Mouse (Mus musculus): ENCODE measurements around the gene Zmiz1. TPM values are rescaled to one million over a fixed set of nuclear protein-coding genes. Genes with fewer than 3 reads are reported as not detected.
A peak's percentile ranks its signal among the peaks of the same experiment; 100 is the strongest.

Zmiz1 gene
- total RNA-seq, 2 experiments from 2014 or later: 115 to 128 TPM

DNA sequence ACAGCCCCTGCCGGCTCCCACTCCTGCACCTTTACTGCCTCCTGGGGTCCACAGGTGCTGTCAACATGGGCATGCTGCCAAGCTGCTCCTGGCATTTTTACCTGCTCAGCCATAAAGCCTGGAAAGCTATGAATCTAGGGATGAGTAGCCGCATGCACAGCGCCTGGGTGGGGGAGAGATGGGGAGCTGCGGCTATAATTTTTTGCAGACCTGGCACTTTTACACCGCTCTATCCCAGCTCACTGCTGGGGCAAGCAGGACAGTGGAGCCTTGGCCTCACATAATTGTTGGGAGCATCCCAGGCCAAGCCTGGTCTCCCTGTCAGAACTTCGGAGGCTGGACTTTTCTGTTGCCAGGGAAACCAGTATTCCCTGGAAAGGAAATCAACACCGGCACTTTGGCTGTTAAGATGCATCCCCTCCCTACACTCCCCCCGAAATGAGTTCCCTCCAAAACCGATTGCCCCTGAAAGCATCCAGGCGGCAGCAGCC is 96.4 kb downstream of the Zmiz1 start:
- no peak for DNase-seq (ENCODE audit: low spot score in 2 of 2)

DNA sequence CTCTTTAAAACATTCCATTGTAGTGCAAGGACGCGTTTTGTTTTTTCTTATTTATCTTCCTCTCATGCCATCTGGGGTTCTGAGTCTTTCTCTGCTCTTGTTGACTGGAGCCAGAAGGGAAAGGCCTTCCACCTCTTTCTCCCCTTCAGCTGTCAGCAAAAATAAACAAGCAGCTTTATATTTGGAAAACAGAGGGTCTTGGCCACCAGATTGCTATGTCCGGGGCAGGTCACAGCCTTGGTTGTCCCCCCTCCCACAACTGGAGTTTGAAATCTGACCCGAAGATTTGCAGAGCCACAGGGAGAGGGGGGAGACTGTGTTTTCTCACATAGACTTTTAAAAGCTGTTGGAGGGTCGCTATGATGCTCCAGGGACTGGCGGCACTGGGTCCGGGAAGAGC is 96.9 kb downstream of the Zmiz1 start:
- DNase-seq (ENCODE audit: low spot score in 2 of 2): no peak

DNA sequence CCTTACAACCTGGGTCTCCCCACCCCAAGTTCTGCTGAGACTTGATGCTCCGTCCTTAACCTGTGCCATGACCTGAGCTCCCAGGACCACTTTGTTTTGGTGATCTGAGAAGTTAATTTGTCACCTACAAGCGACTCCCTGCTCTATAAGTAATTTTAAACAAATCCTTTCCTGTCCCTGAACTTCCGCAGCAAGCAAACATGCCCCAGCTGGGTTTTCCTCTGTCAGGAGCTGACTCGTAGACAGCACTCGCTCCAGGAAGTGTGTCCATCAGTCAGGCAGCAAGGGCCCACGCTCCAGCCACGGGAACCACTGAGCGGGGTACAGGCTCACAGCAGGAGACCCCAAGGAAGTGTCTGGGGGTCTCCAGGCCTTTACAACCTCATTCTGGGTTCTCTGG is 98.0 kb downstream of the Zmiz1 start:
- DNase-seq (ENCODE audit: low spot score in 2 of 2): no peak

DNA sequence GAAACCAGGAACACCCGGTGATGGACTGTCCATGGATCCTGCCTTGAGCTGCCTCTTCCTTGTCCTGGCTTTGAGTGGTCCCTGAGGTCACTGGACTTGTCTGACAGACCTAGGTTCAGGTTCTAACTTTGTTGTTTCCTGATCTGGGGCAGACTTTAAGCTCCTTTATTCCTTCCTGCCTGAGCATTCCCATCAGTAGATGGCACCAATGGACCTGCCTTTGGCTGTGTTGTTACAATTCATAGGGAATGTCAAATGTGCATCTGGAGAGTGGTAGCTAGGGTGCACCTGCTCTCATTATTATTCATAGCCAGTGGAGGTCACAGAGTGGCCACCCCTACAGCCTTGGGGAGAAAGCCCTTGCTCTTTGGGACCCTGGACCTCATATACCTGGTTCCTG is 99.5 kb downstream of the Zmiz1 start:
- DNase-seq (ENCODE audit: low spot score in 2 of 2): no peak

DNA sequence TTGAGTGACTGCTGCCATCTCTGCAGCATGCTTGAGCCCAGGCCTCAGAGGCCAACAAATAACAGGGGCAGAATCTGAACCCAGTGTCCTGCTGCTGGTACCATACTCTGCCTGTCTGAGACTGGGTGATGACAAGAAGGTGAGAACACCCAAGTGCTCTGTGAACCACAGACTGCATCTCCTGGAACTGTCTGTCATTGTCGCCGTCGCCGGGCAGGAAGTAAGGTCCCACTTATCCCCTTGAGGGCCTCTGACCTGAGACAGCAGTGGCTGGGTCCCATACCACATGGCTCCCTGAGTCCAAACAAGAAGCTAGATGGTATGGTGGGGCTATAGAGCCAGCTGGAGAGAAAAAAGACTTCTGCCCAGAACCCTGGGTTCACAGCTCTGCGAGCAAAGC is 100.9 kb downstream of the Zmiz1 start:
- no peak for DNase-seq (ENCODE audit: low spot score in 2 of 2)

DNA sequence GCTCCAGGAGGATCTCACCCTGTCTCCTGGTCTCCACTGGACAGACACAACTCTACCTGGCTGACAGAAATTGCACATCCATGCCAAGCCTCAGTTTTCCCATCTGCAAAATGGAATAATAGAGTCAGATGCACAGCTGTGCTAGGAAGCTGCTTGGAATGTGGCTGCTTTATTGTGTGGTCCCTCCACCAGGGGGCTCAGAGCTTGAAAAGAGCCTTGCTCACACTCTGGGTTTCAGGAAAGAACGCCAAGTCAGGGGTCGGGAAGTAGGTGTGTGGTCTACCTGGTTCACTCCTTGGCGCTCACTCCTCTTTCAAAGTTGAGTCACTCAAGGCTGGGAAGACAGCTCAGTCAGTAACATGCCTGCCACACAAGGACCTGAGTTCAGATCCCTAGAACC is 101.9 kb downstream of the Zmiz1 start:
- no peak for DNase-seq (ENCODE audit: low spot score in 2 of 2)

DNA sequence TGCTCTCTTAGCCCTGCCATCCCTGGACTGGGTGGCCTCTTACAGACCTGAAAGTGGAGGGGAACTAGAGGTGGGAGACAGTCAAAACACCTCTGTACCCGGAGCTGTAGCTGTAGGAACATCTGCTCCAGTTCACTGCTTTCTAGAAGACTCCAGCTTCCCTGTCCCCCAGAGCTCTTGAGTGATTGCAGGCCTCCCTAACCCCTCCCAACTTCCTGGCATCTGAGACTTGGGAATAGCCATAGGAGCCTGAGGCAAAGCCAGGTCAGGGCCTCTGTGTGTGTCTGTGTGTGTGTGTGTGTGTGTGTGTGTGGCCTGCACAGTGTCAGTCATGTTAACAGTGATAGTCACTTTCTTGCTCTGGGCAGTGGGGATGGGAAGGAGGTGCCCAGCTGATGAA is 102.7 kb downstream of the Zmiz1 start:
- DNase-seq (ENCODE audit: low spot score in 2 of 2): no peak

DNA sequence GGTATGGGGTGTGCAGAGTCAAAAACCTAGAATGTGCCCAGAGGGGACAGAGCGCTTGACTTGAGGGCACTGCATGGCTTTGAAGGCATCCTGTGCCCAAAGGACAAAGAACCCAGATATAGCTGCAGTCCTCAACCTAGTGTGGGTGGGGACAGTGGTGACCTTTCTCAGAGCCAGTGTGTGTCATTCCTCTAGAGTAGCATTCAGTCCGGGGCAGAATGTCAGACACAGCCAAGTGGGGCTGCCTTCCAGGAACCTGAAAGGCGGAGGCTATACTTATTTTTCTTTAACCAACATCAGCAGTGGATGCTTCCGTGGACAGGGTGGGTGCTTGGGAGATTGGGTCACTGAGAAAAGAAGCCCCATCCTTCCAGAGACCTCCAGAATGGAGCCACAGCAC is 103.5 kb downstream of the Zmiz1 start:
- DNase-seq (ENCODE audit: low spot score in 2 of 2): no peak

DNA sequence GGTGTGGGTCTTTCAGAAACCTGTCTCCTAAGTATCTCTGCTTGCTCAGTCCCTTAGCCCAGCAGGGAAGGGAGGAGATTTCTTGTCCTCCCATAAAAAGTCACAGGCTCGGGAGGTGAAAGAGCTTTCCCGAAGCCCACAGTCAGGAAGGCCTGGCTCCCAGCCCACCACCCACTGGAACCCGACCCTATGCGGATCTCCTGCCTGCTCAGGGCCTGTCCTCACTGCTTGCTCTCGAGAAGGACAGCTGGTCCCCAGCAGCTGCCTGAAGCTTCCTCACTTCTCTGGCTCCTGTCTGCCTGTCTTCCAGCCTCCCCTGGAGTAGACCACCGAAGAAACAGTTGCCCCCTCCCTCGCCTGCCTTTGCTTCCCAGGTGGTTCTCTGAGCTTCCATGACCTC is 103.9 kb downstream of the Zmiz1 start:
- no peak for DNase-seq (ENCODE audit: low spot score in 2 of 2)

DNA sequence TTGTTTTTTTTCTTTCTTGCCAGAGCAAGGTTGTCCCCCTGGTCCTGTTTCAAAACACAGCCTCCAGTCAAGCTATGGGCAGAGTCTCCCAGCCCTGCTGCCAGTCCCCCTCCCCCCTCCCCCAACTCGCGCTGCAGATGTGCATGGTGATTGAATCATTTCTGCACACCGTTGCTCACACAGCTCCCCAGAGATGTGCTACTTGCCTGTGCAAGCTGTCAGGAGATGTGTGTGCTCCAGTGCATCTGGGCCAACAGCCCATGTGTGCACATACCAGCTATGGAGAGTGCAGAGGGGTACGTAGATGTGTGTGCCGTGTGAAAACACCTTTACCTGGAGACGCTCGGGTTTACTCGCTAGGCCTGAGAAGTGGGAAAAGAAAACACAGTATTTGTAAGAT is 105.6 kb downstream of the Zmiz1 start:
- DNase-seq (ENCODE audit: low spot score in 2 of 2): no peak

DNA sequence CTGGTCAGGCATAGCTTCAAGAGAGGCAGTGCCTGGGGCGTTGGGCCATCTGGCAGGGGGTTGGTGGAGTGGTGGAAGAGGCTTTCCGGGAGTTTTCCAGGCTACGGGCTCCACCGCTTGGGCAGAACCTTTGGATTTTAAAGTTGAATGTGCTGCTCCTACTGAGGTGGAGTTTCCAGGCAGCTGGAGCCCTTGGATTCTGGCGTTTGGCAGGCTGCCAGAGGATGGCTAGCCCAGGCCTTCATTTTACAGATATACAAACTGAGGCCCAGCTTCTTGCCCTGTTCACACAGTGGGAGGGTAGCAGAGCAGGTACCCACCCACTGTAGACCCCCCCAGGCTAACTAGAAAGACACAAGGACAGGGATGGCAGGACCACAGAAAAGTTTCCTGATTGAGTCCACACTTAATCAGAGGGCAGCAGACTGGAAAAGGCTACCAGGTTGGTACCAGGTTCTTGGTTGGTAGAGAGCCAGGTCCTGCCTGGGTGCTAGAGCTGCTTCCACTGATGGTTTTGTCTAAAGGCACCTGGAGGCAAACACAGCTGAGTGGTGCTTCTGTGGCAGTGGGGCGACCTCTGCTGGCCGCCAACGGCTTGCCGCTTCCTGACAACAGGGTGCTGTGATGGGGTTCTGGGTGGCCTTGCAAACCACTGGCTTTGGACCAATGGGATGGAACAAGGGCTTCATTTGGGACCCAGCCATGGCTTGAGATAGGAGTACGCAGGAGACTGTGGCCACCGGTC is 106.5 kb downstream of the Zmiz1 start:
- DNase-seq (ENCODE audit: low spot score in 2 of 2): peak; percentile 89 to 94

DNA sequence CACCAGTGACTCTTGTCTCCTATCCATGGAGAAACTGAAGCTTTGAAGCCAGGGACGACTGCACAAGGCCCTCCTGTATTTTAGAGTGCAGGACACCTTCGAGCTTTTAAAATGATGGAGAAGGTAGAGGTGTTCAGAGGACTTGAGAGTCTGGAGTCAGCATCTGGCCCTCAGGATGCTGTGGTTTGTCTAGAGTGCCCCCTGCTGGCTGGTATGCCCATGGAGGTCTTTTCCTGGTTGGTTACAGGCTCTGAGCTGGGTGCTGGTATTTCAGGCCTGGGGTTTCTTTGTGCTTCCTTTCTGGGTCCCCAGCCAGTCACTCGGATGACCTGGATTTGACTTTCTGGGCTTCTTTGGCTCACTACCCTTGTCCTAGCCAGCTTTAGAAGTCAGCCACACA is 108.3 kb downstream of the Zmiz1 start:
- DNase-seq (ENCODE audit: low spot score in 2 of 2): peak; percentile 60 to 74

DNA sequence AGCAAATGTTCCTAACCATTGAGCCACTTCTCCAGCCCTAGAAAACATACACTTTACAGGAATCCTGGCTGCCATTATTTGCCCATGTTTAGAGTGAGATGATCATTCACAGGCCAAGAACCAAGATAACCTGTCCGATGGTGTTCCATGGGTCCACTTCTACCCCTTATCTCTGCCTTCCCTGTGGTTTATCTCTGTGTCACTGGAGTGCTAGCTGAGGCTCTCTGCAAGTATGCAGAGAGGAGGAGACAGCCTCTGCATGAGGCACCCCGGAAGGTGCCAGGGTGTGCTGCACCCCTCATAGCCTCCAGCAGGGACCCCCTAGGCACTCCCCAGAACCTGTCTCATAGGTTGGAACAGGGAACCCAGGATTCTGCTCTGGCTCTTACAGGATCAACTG is 108.9 kb downstream of the Zmiz1 start:
- DNase-seq (ENCODE audit: low spot score in 2 of 2): no peak

DNA sequence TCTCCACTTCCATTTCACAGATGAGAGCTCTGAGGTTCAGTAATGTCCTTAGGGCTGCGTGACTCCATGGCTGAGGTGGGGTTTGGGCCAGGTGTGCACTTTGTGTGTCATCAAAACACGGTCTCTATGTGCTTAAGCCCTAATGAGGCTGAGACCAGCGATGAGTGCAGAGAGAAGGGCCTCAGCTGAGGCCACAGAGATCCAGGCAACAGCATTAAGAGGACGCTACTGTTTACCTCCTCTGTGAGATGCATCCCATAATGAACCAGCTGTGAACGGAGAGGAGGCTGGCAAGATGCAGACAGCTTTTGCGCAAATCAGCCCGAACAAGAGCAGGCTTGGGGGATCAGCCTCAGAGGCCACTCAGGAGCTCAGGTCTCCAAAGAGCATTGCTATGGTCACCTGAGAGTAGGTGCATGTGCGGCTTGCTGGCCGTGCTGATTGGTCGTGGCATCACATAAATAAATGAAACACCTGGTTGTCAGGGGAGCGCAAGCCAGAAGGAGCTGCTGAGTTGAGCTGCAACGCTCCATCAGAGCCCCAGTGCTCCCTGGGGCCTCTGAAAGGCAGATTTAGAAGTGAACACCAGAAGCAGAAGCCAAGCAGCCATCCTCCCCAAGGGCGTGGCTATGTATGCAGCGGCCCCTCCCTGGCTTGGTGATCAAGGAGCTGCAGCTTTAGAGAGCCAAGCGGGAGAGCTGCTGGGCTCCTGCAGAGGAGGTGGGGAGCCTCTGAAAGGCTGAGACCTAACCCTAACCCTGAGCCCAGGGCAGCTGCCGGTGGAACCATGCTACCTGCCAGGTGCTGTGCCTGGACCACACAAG is 115.3 kb downstream of the Zmiz1 start:
- DNase-seq (ENCODE audit: low spot score in 2 of 2): no peak

DNA sequence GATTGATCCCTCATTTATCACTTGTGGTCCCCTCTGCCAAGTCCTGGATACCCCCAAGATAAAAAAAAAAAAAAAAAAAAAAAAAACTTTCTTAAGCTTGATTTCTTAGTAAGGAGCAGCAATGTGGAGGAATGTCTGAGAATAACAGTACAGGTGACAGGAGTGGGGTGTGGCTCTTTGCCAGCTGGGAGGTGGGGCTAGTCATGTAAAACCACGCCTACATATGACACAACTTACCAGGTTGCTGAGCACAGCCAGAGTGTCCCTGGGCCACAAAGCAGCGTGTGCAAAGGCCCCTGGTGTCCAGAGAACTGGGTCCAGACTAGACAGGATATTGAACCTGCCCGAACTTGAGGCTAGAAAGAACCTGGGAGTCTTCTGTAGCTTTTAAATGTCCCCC is 117.7 kb downstream of the Zmiz1 start:
- no peak for DNase-seq (ENCODE audit: low spot score in 2 of 2)

DNA sequence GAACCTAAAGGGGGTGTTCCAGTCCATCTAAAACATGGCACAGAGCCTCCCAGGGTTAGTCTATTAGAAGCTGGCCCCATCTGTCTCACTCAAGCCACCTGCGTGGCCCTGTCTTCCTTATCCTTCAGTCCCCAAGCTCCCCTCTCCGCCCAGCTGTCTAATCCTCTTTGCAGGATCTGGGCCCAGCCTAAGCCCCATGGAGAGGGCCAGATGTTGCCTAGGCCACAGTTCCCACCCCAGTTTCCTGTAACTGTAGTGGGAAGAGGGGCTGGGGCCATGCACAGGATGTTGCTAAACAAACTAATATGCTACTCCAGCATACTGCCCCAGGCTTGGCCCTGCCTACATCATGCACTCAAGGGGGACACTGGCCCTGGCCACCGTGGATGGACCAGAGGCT is 118.4 kb downstream of the Zmiz1 start:
- no peak for DNase-seq (ENCODE audit: low spot score in 2 of 2)

DNA sequence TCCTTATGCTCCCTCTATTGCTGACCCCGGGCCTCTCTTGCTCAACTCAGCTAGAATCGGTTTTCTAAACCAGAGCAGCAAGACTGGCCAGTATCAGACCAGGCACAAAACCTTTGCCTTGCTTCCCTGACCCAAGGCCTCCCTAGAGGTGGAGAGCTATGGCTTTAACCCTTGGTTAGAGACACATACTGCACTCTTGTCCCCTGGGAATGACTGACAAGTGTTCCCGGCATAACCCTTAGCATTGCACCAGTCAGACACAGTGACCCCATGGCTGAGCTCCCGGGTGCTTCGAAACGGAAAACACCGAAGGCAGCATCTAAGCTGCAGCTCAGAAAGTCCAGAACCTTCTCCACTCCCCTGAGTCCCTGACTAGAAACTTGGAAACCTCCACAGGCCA is 120.6 kb downstream of the Zmiz1 start:
- DNase-seq (ENCODE audit: low spot score in 2 of 2): no peak

DNA sequence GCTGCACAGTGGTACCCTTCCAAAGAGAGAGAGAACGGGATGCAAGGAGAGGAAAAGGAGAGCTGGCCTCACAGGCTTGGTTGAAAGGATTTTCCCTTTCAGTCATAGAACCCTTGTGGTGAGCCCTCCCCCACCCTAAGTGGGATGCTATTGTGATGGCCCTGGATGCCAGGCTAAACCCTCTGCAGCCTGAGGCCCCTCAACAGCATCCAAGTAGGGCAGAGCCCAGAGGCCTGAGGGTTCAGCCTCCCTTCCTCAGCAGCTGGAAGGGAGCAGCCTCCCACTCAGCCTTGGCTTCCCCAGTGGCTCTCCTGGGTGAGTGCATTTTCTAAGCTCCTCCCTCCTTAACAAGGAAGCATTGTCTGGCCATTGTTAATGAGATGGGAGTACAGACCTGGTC is 121.4 kb downstream of the Zmiz1 start:
- DNase-seq (ENCODE audit: low spot score in 2 of 2): no peak

DNA sequence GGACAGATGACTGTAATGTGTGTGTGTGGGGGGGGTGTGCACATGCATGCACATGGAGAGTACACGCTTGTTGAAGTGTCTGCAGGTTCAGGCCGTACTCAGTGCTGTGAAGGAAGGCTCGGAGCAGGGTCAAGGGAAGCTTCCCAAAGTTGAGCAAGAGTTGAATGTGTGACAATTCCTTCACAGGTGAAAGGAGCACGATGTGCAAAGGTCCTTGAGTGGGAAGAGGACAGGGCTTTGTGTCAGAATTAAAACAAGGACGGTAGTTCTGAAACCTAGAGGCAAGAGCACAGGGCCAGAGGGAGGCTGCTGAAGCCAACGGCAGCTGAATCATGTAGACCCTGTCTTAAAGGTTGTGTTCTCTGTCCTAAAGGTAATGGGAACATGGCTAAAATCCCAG is 123.6 kb downstream of the Zmiz1 start:
- DNase-seq (ENCODE audit: low spot score in 2 of 2): no peak

DNA sequence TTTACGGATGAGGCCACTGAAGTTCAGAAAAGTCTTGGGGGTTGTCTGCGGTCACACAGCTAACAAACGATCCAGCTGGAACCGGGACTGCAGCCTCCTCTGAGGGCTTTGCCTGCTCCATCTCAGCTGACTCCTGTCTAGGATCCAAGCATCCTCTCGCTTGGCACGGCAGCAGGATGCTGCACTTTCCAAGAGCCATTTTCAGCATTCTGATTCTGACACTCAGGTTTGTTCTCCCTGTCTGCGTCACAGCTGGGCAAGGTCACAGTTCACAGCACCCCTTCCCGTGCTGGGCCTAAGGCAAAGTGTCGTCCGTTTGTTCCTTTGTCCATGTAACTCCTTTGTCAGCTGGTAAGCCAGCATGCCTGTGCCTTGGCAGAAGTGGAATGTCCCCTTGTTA is 124.9 kb downstream of the Zmiz1 start:
- no peak for DNase-seq (ENCODE audit: low spot score in 2 of 2)

DNA sequence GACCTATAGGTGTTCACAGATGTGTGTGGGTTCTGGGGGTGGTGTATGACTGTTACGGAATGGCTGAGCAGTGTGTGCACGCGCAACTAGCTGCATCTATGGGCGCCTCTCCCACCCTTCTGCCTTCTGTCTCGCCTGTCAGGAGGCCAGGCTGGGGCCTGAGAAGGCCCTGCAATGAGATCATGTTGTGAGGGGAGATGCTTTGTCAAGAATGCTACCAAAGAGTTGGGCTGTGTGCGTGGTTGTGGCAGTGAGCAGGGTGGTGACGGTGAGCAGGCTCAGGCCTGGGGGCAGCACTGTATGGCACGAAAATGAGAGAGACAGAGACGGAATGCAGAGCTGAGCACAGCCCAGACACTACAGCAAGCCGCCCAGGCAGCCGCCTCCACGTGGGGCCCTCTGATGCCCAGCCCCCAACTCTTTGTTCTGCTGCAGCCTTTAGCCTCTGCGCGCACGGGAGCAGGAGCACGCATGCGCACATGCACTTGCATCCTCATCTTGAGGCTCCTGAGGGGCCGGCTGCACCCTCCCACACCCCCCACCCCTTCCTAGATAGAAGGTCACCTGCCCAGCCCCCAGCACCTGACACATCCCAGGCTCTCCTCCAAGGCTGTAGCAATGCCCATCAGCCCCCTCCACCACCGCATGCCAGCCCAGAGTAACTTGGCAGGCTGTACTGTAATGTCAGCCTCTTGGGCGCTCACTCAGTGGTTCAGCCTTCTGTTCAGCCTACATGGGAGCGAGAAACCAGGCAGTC is 126.7 kb downstream of the Zmiz1 start:
- peak; percentile 66 to 80 for DNase-seq (ENCODE audit: low spot score in 2 of 2)

Measured in layer of hippocampus, postnatal 10 days (tissue).